Mouse (Mus musculus) limb, embryonic 15.5 days (tissue): ENCODE results near the gene Sh3yl1. TPM values are rescaled to one million over a fixed set of nuclear protein-coding genes. Genes with fewer than 3 reads are reported as not detected.

ENCODE experiments used
- ATAC-seq: fragments of 200-750 bp; cut with Nextera tagmentation; 2 replicates; pipeline ENCODE4 v1.8.0; 2017; ENCODE audit warnings: low read depth, moderate TSS enrichment; ENCODE audit not compliant: insufficient number of reproducible peaks, low FRiP score, low TSS enrichment
- H3K27ac ChIP-seq: fragments of 300-500 bp; sonication (generic); 2 replicates; pipeline ENCODE4 v1.5.1; 2015; ENCODE audit warnings: moderate library complexity, mild to moderate bottlenecking, inconsistent platforms
- H3K27me3 ChIP-seq: fragments of 300-500 bp; sonication (generic); 2 replicates; pipeline ENCODE4 v1.6.1; 2015; ENCODE audit warnings: inconsistent platforms
- H3K36me3 ChIP-seq: fragments of 300-500 bp; sonication (generic); 2 replicates; pipeline ENCODE4 v1.6.1; 2015; ENCODE audit warnings: inconsistent platforms
- H3K4me1 ChIP-seq: fragments of 300-500 bp; sonication (generic); 2 replicates; pipeline ENCODE4 v1.6.1; 2015; ENCODE audit warnings: inconsistent platforms
- H3K4me2 ChIP-seq: fragments of 300-500 bp; sonication (generic); 2 replicates; pipeline ENCODE4 v1.6.1; 2015; ENCODE audit warnings: mild to moderate bottlenecking, inconsistent platforms
- H3K4me3 ChIP-seq: fragments of 300-500 bp; sonication (generic); 2 replicates; pipeline ENCODE4 v1.5.1; 2015; ENCODE audit warnings: mild to moderate bottlenecking, inconsistent platforms
- H3K9ac ChIP-seq: fragments of 300-500 bp; sonication (generic); 2 replicates; pipeline ENCODE4 v1.6.1; 2015; ENCODE audit warnings: inconsistent platforms
- H3K9me3 ChIP-seq: fragments of 300-500 bp; sonication (generic); 2 replicates; pipeline ENCODE4 v1.6.1; 2016; ENCODE audit warnings: inconsistent platforms
- WGBS: fragments of 180-500 bp; shearing (Covaris S2); methylation state at CpG from one replicate; pipeline ENCODE4 v1.1.7; 2015; 5-methylcytosine and 5-hydroxymethylcytosine counted together
- polyA plus RNA-seq: library from polyadenylated mRNA; unstranded; fragments of >200 nt; fragmentation: Nextera tagmentation; extraction: Ambion mirVana; gene quantifications from 2 replicates; pipeline ENCODE4 v1.2.1, GENCODE M21; 2015

Gene Sh3yl1
- polyA plus RNA-seq, 1 experiment from 2014 or later = 15.3 TPM

GRCm38 (mm10) chr12:31003795-31004194 lies 92.3 kb downstream of the Sh3yl1 start:
- no peaks in the 10 kb centered on the region for H3K4me1 ChIP-seq
- WGBS = 89% methylated on average over 4 of the region's 4 CpGs
- ATAC-seq = no peak

GRCm38 (mm10) chr12:31005010-31005409 lies 93.5 kb downstream of the Sh3yl1 start:
- no peak for ATAC-seq

More at GRCm38 (mm10) chr12:31003795-31004194, 92.3 kb downstream of the Sh3yl1 start:
- no peak overlapping the region for H3K4me3 ChIP-seq
- no peaks in the 10 kb centered on the region for H3K36me3 ChIP-seq
- H3K27me3 ChIP-seq = no peaks in the 10 kb centered on the region; the same call in 1 of the 2 replicates
- H3K9ac ChIP-seq = no peak overlapping the region
- no peak overlapping the region for H3K4me2 ChIP-seq
- no peaks in the 10 kb centered on the region for H3K9me3 ChIP-seq
- H3K27ac ChIP-seq = no peak overlapping the region

GRCm38 (mm10) chr12:31008171-31008570 lies 96.7 kb downstream of the Sh3yl1 start:
- ATAC-seq = no peak
- no peaks in the 10 kb centered on the region for H3K4me1 ChIP-seq
- no peak overlapping the region for H3K9ac ChIP-seq
- no peak overlapping the region for H3K4me3 ChIP-seq
- no peaks in the 10 kb centered on the region; the same call in 1 of the 2 replicates for H3K27me3 ChIP-seq
- H3K4me2 ChIP-seq = no peak overlapping the region
- no peak overlapping the region for H3K27ac ChIP-seq
- WGBS = 19% methylated on average over 6 of the region's 6 CpGs
- H3K9me3 ChIP-seq = no peaks in the 10 kb centered on the region
- no peaks in the 10 kb centered on the region for H3K36me3 ChIP-seq

More at GRCm38 (mm10) chr12:31005010-31005409, 93.5 kb downstream of the Sh3yl1 start:
- no peak overlapping the region for H3K9ac ChIP-seq
- no peak overlapping the region for H3K4me3 ChIP-seq
- no peak overlapping the region for H3K27ac ChIP-seq
- no peaks in the 10 kb centered on the region for H3K9me3 ChIP-seq
- no peak overlapping the region for H3K4me2 ChIP-seq
- no peaks in the 10 kb centered on the region; the same call in 1 of the 2 replicates for H3K27me3 ChIP-seq
- no peaks in the 10 kb centered on the region for H3K36me3 ChIP-seq
- no peaks in the 10 kb centered on the region for H3K4me1 ChIP-seq
- 31% methylated on average over 3 of the region's 3 CpGs for WGBS

Other genes with a start within 250 kb of the Sh3yl1 start
- 1.5 and 2.1 TPM in 2 replicates for gene Alkal2, start 27.3 kb upstream of the Sh3yl1 start, polyA plus RNA-seq
- 132 and 146 TPM in 2 replicates for gene Acp1, start 79 bp upstream of the Sh3yl1 start, polyA plus RNA-seq
- 0.29 and 0.36 TPM in 2 replicates for gene Fam110c, start 162.2 kb downstream of the Sh3yl1 start, polyA plus RNA-seq